Mouse (Mus musculus): Measurements from ENCODE around the gene Id4. TPM values are rescaled to one million over a fixed set of nuclear protein-coding genes. Genes with fewer than 3 reads are reported as not detected.

Gene Id4
- total and polyA plus RNA-seq, 3 experiments = not detected

- Histone ChIP-seq H3K27ac (ENCODE audit: control insufficient read depth, low read depth, low read length) (no peak overlapping the region), H3K4me1 (ENCODE audit: control insufficient read depth in 1 of 2, insufficient read depth in 2 of 2, low read length in 2 of 2) (no peaks in the 10 kb centered on the region)
Measured at GRCm38 (mm10) chr13:48274107-48274506, 13.1 kb downstream of the Id4 start.

GRCm38 (mm10) chr13:48276981-48277380 is 16.0 kb downstream of the Id4 start:
- no peaks in the 10 kb centered on the region for H3K9me3 ChIP-seq (replicated peaks; ENCODE audit: insufficient read depth, low read length)
- no peak for DNase-seq (ENCODE audit: low read depth, low spot score)
- TF ChIP-seq POLR2A (IDR thresholded peaks at IDR 0.05; ENCODE audit: control insufficient read depth in 1 of 2, insufficient read depth in 1 of 2, low read depth in 1 of 2, low read length in 2 of 2, poor library complexity in 1 of 2) = no peak
- no peak for TF ChIP-seq MXI1 (IDR thresholded peaks at IDR 0.05; ENCODE audit: low read depth, low read length)
- TF ChIP-seq MAZ (IDR thresholded peaks at IDR 0.05; ENCODE audit: low read depth, low read length) = no peak
- TF ChIP-seq USF1 (IDR thresholded peaks at IDR 0.05; ENCODE audit: low read depth, low read length) = no peak
- TF ChIP-seq RAD21 (IDR thresholded peaks at IDR 0.05; ENCODE audit: low read depth, low read length) = no peak
- TF ChIP-seq RCOR1 (IDR thresholded peaks at IDR 0.05; ENCODE audit: low read depth, low read length) = no peak
- no peak for TF ChIP-seq CHD1 (IDR thresholded peaks at IDR 0.05; ENCODE audit: low read depth, low read length)
- no peak for TF ChIP-seq SMC3 (IDR thresholded peaks at IDR 0.05; ENCODE audit: low read depth, low read length)
- TF ChIP-seq ZNF384 (IDR thresholded peaks at IDR 0.05; ENCODE audit: low read depth, low read length) = no peak
- TF ChIP-seq EP300 (IDR thresholded peaks at IDR 0.05; ENCODE audit: low read depth in 1 of 2, low read length in 2 of 2) = no peak
- no peak for TF ChIP-seq SIN3A (IDR thresholded peaks at IDR 0.05; ENCODE audit: low read length)
- TF ChIP-seq POLR2AphosphoS2 (IDR thresholded peaks at IDR 0.05; ENCODE audit: low read length) = no peak
- no peak for TF ChIP-seq ZMIZ1 (IDR thresholded peaks at IDR 0.05; ENCODE audit: low read depth, low read length)
- TF ChIP-seq CTCF (IDR thresholded peaks at IDR 0.05 in 2 of 3, conservative IDR thresholded peaks at IDR 0.05 in 1 of 3; ENCODE audit: control insufficient read depth in 1 of 3, insufficient read depth in 1 of 3, low read depth in 2 of 3, low read length in 3 of 3, poor library complexity in 1 of 3, severe bottlenecking in 1 of 3) = no peak
- no peaks in the 10 kb centered on the region for H3K4me1 ChIP-seq (ENCODE audit: control insufficient read depth in 1 of 2, insufficient read depth in 2 of 2, low read length in 2 of 2)
- no peaks in the 10 kb centered on the region for H3K79me2 ChIP-seq (ENCODE audit: control insufficient read depth, insufficient read depth, low read length, poor library complexity)
- no peak overlapping the region for H3K9ac ChIP-seq (ENCODE audit: control insufficient read depth, low read depth, low read length, poor library complexity, severe bottlenecking)
- no peak overlapping the region for H3K4me3 ChIP-seq (ENCODE audit: control insufficient read depth in 1 of 2, insufficient read depth in 1 of 2, low read depth in 2 of 2, low read length in 2 of 2)
- no peak overlapping the region for H3K27ac ChIP-seq (ENCODE audit: control insufficient read depth, low read depth, low read length)
- no peaks in the 10 kb centered on the region for H3K36me3 ChIP-seq (ENCODE audit: control insufficient read depth in 1 of 2, insufficient read depth in 2 of 2, low read length in 2 of 2)
- no peaks in the 10 kb centered on the region; a peak in 1 of 4 replicates for H3K27me3 ChIP-seq (ENCODE audit: control insufficient read depth in 1 of 2, insufficient read depth in 2 of 2, low read length in 2 of 2)

More at GRCm38 (mm10) chr13:48274107-48274506, 13.1 kb downstream of the Id4 start:
- Histone ChIP-seq H3K4me3 (ENCODE audit: control insufficient read depth in 1 of 2, insufficient read depth in 1 of 2, low read depth in 2 of 2, low read length in 2 of 2) (no peak overlapping the region), H3K36me3 (ENCODE audit: control insufficient read depth in 1 of 2, insufficient read depth in 2 of 2, low read length in 2 of 2) (no peaks in the 10 kb centered on the region), H3K9ac (ENCODE audit: control insufficient read depth, low read depth, low read length, poor library complexity, severe bottlenecking) (no peak overlapping the region), H3K27me3 (ENCODE audit: control insufficient read depth in 1 of 2, insufficient read depth in 2 of 2, low read length in 2 of 2) (no peaks in the 10 kb centered on the region; a peak in 1 of 4 replicates), H3K79me2 (ENCODE audit: control insufficient read depth, insufficient read depth, low read length, poor library complexity) (no peaks in the 10 kb centered on the region), H3K9me3 (replicated peaks; ENCODE audit: insufficient read depth, low read length) (no peaks in the 10 kb centered on the region)
- DNase-seq (ENCODE audit: low read depth, low spot score) = no peak
- TF ChIP-seq GABPA (IDR thresholded peaks at IDR 0.05; ENCODE audit: low read depth, low read length) = no peak
- no peak for TF ChIP-seq TAL1 (IDR thresholded peaks at IDR 0.05; ENCODE audit: low read length)
- TF ChIP-seq MAFK (IDR thresholded peaks at IDR 0.05; ENCODE audit: borderline replicate concordance, low read depth, low read length) = no peak
- no peak for TF ChIP-seq POLR2AphosphoS5 (IDR thresholded peaks at IDR 0.05; ENCODE audit: borderline replicate concordance, low read depth, low read length)
- TF ChIP-seq MAZ (IDR thresholded peaks at IDR 0.05; ENCODE audit: low read depth, low read length) = no peak
- no peak for TF ChIP-seq NELFE (IDR thresholded peaks at IDR 0.05; ENCODE audit: low read depth, low read length)
- TF ChIP-seq RCOR1 (IDR thresholded peaks at IDR 0.05; ENCODE audit: low read depth, low read length) = no peak
- no peak for TF ChIP-seq CHD1 (IDR thresholded peaks at IDR 0.05; ENCODE audit: low read depth, low read length)
- TF ChIP-seq CTCF (IDR thresholded peaks at IDR 0.05 in 2 of 3, conservative IDR thresholded peaks at IDR 0.05 in 1 of 3; ENCODE audit: control insufficient read depth in 1 of 3, insufficient read depth in 1 of 3, low read depth in 2 of 3, low read length in 3 of 3, poor library complexity in 1 of 3, severe bottlenecking in 1 of 3) = no peak
